Mouse (Mus musculus) kidney, embryonic 15.5 days (tissue): Measurements from ENCODE around the gene Igfbp3. TPM values are rescaled to one million over a fixed set of nuclear protein-coding genes. Genes with fewer than 3 reads are reported as not detected.
"Not testable (repeated sequence)": the region's sequence is repeated elsewhere in the genome, so short reads cannot be mapped to it uniquely, and the experiment has no call there.

Experiments
- ATAC-seq: fragments of 200-750 bp; cut with Nextera tagmentation; replicated peaks from 2 replicates; pipeline ENCODE4 v1.8.0; 2017; ENCODE audit warnings: moderate TSS enrichment; ENCODE audit not compliant: low FRiP score
- H3K27ac ChIP-seq: fragments of 300-500 bp; sonication (generic); 2 replicates; pipeline ENCODE4 v1.5.1; 2015; ENCODE audit warnings: mild to moderate bottlenecking, inconsistent platforms
- H3K27me3 ChIP-seq: fragments of 300-500 bp; sonication (generic); 2 replicates; pipeline ENCODE4 v1.6.1; 2015; ENCODE audit warnings: inconsistent platforms
- H3K36me3 ChIP-seq: fragments of 300-500 bp; sonication (generic); 2 replicates; pipeline ENCODE4 v1.6.1; 2015; ENCODE audit warnings: inconsistent platforms
- H3K4me1 ChIP-seq: fragments of 300-500 bp; sonication (generic); 2 replicates; pipeline ENCODE4 v1.6.1; 2015; ENCODE audit warnings: inconsistent platforms
- H3K4me2 ChIP-seq: fragments of 300-500 bp; sonication (generic); 2 replicates; pipeline ENCODE4 v1.6.1; 2015; ENCODE audit warnings: moderate library complexity, mild to moderate bottlenecking, inconsistent platforms
- H3K4me3 ChIP-seq: fragments of 300-500 bp; sonication (generic); replicated peaks from 2 replicates; pipeline ENCODE4 v1.5.1; 2015; ENCODE audit warnings: mild to moderate bottlenecking, inconsistent platforms
- H3K9ac ChIP-seq: fragments of 300-500 bp; sonication (generic); 2 replicates; pipeline ENCODE4 v1.6.1; 2015; ENCODE audit warnings: mild to moderate bottlenecking, inconsistent platforms
- H3K9me3 ChIP-seq: fragments of 300-500 bp; sonication (generic); replicated peaks from 2 replicates; pipeline ENCODE4 v1.6.1; 2016; ENCODE audit warnings: inconsistent platforms
- WGBS: fragments of 180-500 bp; shearing (Covaris S2); methylation state at CpG from one replicate; pipeline ENCODE4 v1.1.7; 2015; ENCODE audit warnings: mixed read lengths; 5-methylcytosine and 5-hydroxymethylcytosine counted together
- polyA plus RNA-seq: library from polyadenylated mRNA; unstranded; fragments of >200 nt; fragmentation: Nextera tagmentation; extraction: Ambion mirVana; gene quantifications from 2 replicates; pipeline ENCODE4 v1.2.1, GENCODE M21; 2015

Igfbp3 gene
- polyA plus RNA-seq, 1 experiment from 2014 or later, result 90.6 TPM

- peak; percentile 47; the same call in 1 of the 2 replicates for ATAC-seq
Observed at GRCm38 (mm10) chr11:7230000-7230399, 16.3 kb upstream of the Igfbp3 start.

GRCm38 (mm10) chr11:7228107-7228506, 14.4 kb upstream of the Igfbp3 start:
- Histone ChIP-seq H3K36me3 (no peaks in the 10 kb centered on the region), H3K4me3 (no peak overlapping the region), H3K4me1 (no peaks in the 10 kb centered on the region; the same call in 1 of the 2 replicates), H3K9me3 (no peaks in the 10 kb centered on the region), H3K4me2 (no peak overlapping the region), H3K27me3 (no peaks in the 10 kb centered on the region), H3K27ac (peak overlapping the region; percentile 32; the same call in 1 of the 2 replicates), H3K9ac (no peak overlapping the region)
- no peak for ATAC-seq
- WGBS, result 86% methylated on average over 4 of the region's 4 CpGs

More at GRCm38 (mm10) chr11:7230000-7230399, 16.3 kb upstream of the Igfbp3 start:
- Histone ChIP-seq H3K9me3 (no peaks in the 10 kb centered on the region), H3K4me1 (no peaks in the 10 kb centered on the region; the same call in 1 of the 2 replicates), H3K9ac (no peak overlapping the region), H3K27me3 (no peaks in the 10 kb centered on the region), H3K36me3 (no peaks in the 10 kb centered on the region), H3K27ac (no peak overlapping the region), H3K4me2 (no peak overlapping the region), H3K4me3 (no peak overlapping the region)
- 28% methylated on average over 4 of the region's 4 CpGs for WGBS

DNA sequence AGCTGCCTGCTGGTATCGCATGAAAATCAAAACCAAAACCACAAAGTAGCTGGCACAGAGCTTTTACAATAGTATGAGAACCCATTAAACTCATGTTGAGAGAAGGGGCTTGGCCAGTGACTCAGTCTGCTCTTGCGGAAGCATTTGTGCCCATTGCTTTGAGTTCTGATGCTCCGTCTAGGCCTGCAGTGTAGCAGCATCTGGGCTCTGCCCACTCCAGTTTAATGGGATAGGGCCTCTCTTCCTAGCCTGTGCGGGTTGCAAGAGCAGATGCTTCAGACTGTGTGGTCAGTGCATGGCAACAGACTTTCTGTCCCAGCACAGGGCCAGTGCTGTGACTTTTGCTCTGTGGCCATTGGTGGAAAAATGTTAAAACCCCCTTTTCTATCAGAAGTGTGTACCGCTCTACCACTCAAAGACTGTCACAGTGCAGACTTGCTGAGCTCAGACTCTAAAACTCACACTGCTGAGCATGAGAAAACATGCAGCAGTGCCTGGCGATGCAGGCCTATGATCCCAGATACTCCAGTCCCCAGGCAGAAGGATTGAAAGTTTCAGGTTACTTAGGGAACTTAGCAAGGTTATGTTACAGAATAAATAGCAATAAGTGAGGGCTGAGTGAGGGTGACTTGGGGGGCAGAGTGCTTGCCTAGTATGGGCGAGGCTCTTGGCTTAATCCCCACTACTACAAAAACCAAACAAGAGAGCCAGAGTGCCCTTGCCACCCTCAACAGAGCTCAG, 13.3 kb upstream of the Igfbp3 start:
- WGBS, result 67% methylated on average over 7 of the region's 7 CpGs
- no peak overlapping the region for H3K4me3 ChIP-seq
- peak; percentile 85 for ATAC-seq
- H3K4me1 ChIP-seq, result no peaks in the 10 kb centered on the region; the same call in 1 of the 2 replicates
- no peaks in the 10 kb centered on the region for H3K27me3 ChIP-seq
- H3K9ac ChIP-seq, result no peak overlapping the region
- H3K4me2 ChIP-seq, result no peak overlapping the region
- no peaks in the 10 kb centered on the region for H3K36me3 ChIP-seq
- H3K27ac ChIP-seq, result 0 out of 2 replicates have a peak overlapping the region, but pooled peaks have one; percentile 6
- no peaks in the 10 kb centered on the region for H3K9me3 ChIP-seq

GRCm38 (mm10) chr11:7226200-7226599, 12.5 kb upstream of the Igfbp3 start:
- Histone ChIP-seq H3K4me2 (no peak overlapping the region), H3K9me3 (no peaks in the 10 kb centered on the region), H3K27ac (no peak overlapping the region), H3K4me1 (no peaks in the 10 kb centered on the region; the same call in 1 of the 2 replicates), H3K27me3 (no peaks in the 10 kb centered on the region), H3K9ac (no peak overlapping the region), H3K4me3 (no peak overlapping the region), H3K36me3 (no peaks in the 10 kb centered on the region)
- no peak for ATAC-seq
- WGBS, result 78% methylated on average over 2 of the region's 2 CpGs

DNA sequence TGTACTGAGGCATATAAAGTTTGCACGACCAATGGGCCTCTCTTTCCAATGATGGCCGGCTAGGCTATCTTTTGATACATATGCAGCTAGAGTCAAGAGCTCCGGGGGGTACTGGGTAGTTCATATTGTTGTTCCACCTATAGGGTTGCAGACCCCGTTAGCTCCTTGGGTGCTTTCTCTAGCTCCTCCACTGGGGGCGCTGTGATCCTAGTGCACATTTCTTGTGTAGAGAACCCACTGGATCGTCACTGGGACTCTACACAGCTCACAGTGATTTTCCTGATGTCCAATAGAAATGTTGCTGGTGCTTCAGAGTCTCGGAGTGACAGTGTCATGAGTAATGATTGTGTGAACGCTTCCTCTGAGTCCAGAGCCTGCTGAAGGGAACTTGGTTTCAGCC, 8.1 kb upstream of the Igfbp3 start:
- H3K9ac ChIP-seq, H3K27ac ChIP-seq, H3K36me3 ChIP-seq, ATAC-seq, H3K4me1 ChIP-seq, H3K9me3 ChIP-seq, H3K27me3 ChIP-seq, H3K4me3 ChIP-seq, H3K4me2 ChIP-seq: not testable (repeated sequence)
- WGBS, result 83% methylated on average over 8 of the region's 8 CpGs

GRCm38 (mm10) chr11:7215703-7216102, 2.0 kb upstream of the Igfbp3 start:
- H3K4me1 ChIP-seq, result peaks cover 39% of the 10 kb centered on the region
- 10% methylated on average over 8 of the region's 8 CpGs for WGBS
- H3K9ac ChIP-seq, result no peak overlapping the region
- H3K36me3 ChIP-seq, result no peaks in the 10 kb centered on the region
- H3K27ac ChIP-seq, result no peak overlapping the region
- H3K4me3 ChIP-seq, result no peak overlapping the region
- H3K27me3 ChIP-seq, result peaks cover 42% of the 10 kb centered on the region
- H3K9me3 ChIP-seq, result no peaks in the 10 kb centered on the region
- no peak for ATAC-seq
- H3K4me2 ChIP-seq, result no peak overlapping the region

GRCm38 (mm10) chr11:7214761-7215160, 1.0 kb upstream of the Igfbp3 start:
- no peak for ATAC-seq
- Histone ChIP-seq H3K27ac (no peak overlapping the region), H3K36me3 (no peaks in the 10 kb centered on the region), H3K4me1 (peaks cover 43% of the 10 kb centered on the region), H3K27me3 (peaks cover 44% of the 10 kb centered on the region), H3K9ac (no peak overlapping the region), H3K4me3 (peak overlapping the region; percentile 73), H3K9me3 (no peaks in the 10 kb centered on the region), H3K4me2 (peak overlapping the region; percentile 97)
- WGBS, result 5% methylated on average over 14 of the region's 14 CpGs

- no peak overlapping the region for H3K9ac ChIP-seq
- peaks cover 44% of the 10 kb centered on the region for H3K27me3 ChIP-seq
- peaks cover 43% of the 10 kb centered on the region for H3K4me1 ChIP-seq
- no peaks in the 10 kb centered on the region for H3K9me3 ChIP-seq
- peak overlapping the region; percentile 73 for H3K4me3 ChIP-seq
- ATAC-seq, result no peak
- no peaks in the 10 kb centered on the region for H3K36me3 ChIP-seq
- WGBS, result under 1% methylated on average over 12 of the region's 12 CpGs
- H3K27ac ChIP-seq, result 0 out of 2 replicates have a peak overlapping the region, but pooled peaks have one; percentile 1
- H3K4me2 ChIP-seq, result peak overlapping the region; percentile 97
Observed at GRCm38 (mm10) chr11:7214342-7214660, 578 bp upstream of the Igfbp3 start.

- WGBS, result 1% methylated on average over 19 of the region's 19 CpGs
- Histone ChIP-seq H3K27ac (0 out of 2 replicates have a peak overlapping the region, but pooled peaks have one; percentile 75), H3K36me3 (peaks cover 11% of the 10 kb centered on the region; the same call in 1 of the 2 replicates), H3K4me1 (peaks cover 43% of the 10 kb centered on the region), H3K27me3 (peaks cover 44% of the 10 kb centered on the region), H3K4me2 (peak overlapping the region; percentile 97), H3K9me3 (no peaks in the 10 kb centered on the region), H3K4me3 (peak overlapping the region; percentile 73), H3K9ac (peak overlapping the region; percentile 60)
- ATAC-seq, result no peak
Observed at GRCm38 (mm10) chr11:7213161-7213500, 592 bp downstream of the Igfbp3 start.

DNA sequence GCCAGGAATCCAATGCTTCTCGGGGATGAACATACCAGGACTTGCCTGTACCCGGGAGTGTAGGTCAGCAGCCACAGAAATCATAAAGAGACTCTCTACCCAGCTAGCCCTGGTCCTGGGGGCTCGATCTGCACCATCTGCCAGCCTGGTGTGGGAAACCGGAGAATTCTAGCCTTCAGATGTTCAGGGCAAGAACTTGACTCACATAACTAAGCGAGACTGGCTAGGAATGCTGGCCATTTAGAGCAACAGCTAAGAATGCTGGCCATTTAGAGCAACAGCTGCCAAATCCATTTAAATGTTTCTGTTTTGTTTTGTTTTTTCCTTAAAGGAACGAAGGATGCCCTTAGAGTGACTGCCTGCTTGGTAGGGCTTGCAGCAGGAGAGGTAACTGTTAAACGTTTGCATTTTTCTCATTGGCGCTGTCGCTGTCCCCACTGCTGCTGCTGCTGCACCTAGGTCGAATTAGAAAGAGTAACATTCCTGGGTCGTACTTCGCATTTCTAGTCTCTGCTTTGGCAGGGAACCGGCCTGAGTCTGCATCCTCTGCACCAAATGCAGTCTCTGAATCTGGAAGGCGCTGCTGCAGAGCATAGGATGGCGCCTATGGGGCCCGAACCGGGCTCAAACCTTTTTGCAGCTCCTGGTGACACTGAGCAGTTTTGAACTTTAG, 1.5 kb downstream of the Igfbp3 start:
- 11% methylated on average over 17 of the region's 17 CpGs for WGBS
- peaks cover 43% of the 10 kb centered on the region for H3K4me1 ChIP-seq
- peak overlapping the region; percentile 73 for H3K4me3 ChIP-seq
- H3K4me2 ChIP-seq, result peak overlapping the region; percentile 97
- no peak overlapping the region for H3K27ac ChIP-seq
- no peaks in the 10 kb centered on the region for H3K9me3 ChIP-seq
- peaks cover 44% of the 10 kb centered on the region for H3K27me3 ChIP-seq
- H3K9ac ChIP-seq, result no peak overlapping the region
- peaks cover 14% of the 10 kb centered on the region; the same call in 1 of the 2 replicates for H3K36me3 ChIP-seq
- ATAC-seq, result no peak

DNA sequence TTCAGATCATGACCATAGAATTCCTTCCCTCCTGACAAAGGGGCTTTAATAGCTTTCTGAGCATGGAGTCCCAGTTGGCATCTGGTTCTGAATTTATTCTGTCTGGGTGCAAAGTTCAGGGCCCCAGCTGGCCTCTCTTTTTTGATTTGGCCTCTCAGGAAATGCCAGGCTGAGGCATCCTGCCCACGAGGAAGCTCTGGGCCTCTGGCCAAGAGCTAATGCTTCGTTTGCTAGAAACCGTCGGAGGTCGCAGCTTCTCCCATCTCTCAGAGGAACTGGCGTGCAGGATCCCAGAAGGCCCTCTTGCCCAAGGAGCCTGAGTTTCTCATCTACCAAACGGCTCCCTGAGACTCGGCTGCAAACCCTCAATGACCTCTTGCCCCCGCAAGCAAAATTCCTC, 2.5 kb downstream of the Igfbp3 start:
- 20% methylated on average over 9 of the region's 9 CpGs for WGBS
- peak overlapping the region; percentile 27 for H3K4me2 ChIP-seq
- peak overlapping the region; percentile 17; the same call in 1 of the 2 replicates for H3K4me3 ChIP-seq
- no peak overlapping the region for H3K9ac ChIP-seq
- H3K4me1 ChIP-seq, result peaks cover 37% of the 10 kb centered on the region
- no peak overlapping the region for H3K27ac ChIP-seq
- no peak for ATAC-seq
- peaks cover 44% of the 10 kb centered on the region for H3K27me3 ChIP-seq
- H3K9me3 ChIP-seq, result no peaks in the 10 kb centered on the region
- peaks cover 14% of the 10 kb centered on the region; the same call in 1 of the 2 replicates for H3K36me3 ChIP-seq

- peaks cover 34% of the 10 kb centered on the region for H3K4me1 ChIP-seq
- no peak overlapping the region for H3K4me3 ChIP-seq
- no peak for ATAC-seq
- peak overlapping the region; percentile 27 for H3K4me2 ChIP-seq
- WGBS, result 15% methylated on average over 6 of the region's 6 CpGs
- peaks cover 44% of the 10 kb centered on the region for H3K27me3 ChIP-seq
- no peaks in the 10 kb centered on the region for H3K9me3 ChIP-seq
- H3K27ac ChIP-seq, result no peak overlapping the region
- H3K9ac ChIP-seq, result no peak overlapping the region
- H3K36me3 ChIP-seq, result peaks cover 14% of the 10 kb centered on the region; the same call in 1 of the 2 replicates
Observed at GRCm38 (mm10) chr11:7210343-7210742, 3.4 kb downstream of the Igfbp3 start.
